Mouse (Mus musculus): Measurements from ENCODE around the gene Clec4e. TPM values are rescaled to one million over a fixed set of nuclear protein-coding genes. Genes with fewer than 3 reads are reported as not detected.
"Not testable (repeated sequence)": the region's sequence is repeated elsewhere in the genome, so short reads cannot be mapped to it uniquely, and the experiment has no call there.

Gene Clec4e
- 0.92 and 1.2 TPM in 2 replicates for polyA plus RNA-seq (2015; fragmentation: Nextera tagmentation; extraction: Ambion mirVana)

- no peak for ATAC-seq
- H3K4me2 ChIP-seq (ENCODE audit: low read depth, low read length): peak within 1 kb of the TSS; percentile 33
- 50% methylated on average over 4 of the region's 4 CpGs for WGBS (ENCODE audit: insufficient replicate concordance)
- H3K4me1 ChIP-seq (ENCODE audit: insufficient read depth): peaks cover 5% of the 10 kb centered on the region
- no peak within 1 kb of the TSS for H3K4me3 ChIP-seq (ENCODE audit: low read depth, low read length)
- H3K9ac ChIP-seq (replicated peaks): no peak within 1 kb of the TSS
- TF ChIP-seq EP300 (IDR thresholded peaks at IDR 0.05; ENCODE audit: low read depth) (0 out of 2 replicates have a peak, but pooled peaks have one; percentile 8), CTCF (IDR thresholded peaks at IDR 0.05; ENCODE audit: low read depth) (no peak)
- H3K36me3 ChIP-seq (replicated peaks; ENCODE audit: insufficient read depth, low read length): no peaks in the 10 kb centered on the region
- no peak for DNase-seq
- H3K27me3 ChIP-seq (ENCODE audit: insufficient read depth, low read length): no peaks in the 10 kb centered on the region
- peak within 1 kb of the TSS; percentile 52 for H3K27ac ChIP-seq (ENCODE audit: low read depth)
- H3K9me3 ChIP-seq (ENCODE audit: low read length): no peaks in the 10 kb centered on the region
These were observed at the start of gene Clec4e for GRCm38 (mm10) chr6:123289753-123290152. Clec4e (minus strand) TSS chr6:123289870.

- TF ChIP-seq CTCF (IDR thresholded peaks at IDR 0.05; ENCODE audit: low read depth) (no peak), EP300 (IDR thresholded peaks at IDR 0.05; ENCODE audit: low read depth) (no peak)
- no peak for ATAC-seq
- no peaks in the 10 kb centered on the region for H3K36me3 ChIP-seq (replicated peaks; ENCODE audit: insufficient read depth, low read length)
- H3K4me2 ChIP-seq (ENCODE audit: low read depth, low read length): no peak overlapping the region
- no peak overlapping the region for H3K27ac ChIP-seq (ENCODE audit: low read depth)
- no peaks in the 10 kb centered on the region for H3K9me3 ChIP-seq (ENCODE audit: low read length)
- DNase-seq: no peak
- WGBS (ENCODE audit: insufficient replicate concordance): 40% methylated on average over 2 of the region's 2 CpGs
- no peaks in the 10 kb centered on the region for H3K27me3 ChIP-seq (ENCODE audit: insufficient read depth, low read length)
- no peak overlapping the region for H3K4me3 ChIP-seq (ENCODE audit: low read depth, low read length)
- no peaks in the 10 kb centered on the region for H3K4me1 ChIP-seq (ENCODE audit: insufficient read depth)
- no peak overlapping the region for H3K9ac ChIP-seq (replicated peaks)
These were observed 42.8 kb upstream of the Clec4e start for GRCm38 (mm10) chr6:123332503-123332902.

DNA sequence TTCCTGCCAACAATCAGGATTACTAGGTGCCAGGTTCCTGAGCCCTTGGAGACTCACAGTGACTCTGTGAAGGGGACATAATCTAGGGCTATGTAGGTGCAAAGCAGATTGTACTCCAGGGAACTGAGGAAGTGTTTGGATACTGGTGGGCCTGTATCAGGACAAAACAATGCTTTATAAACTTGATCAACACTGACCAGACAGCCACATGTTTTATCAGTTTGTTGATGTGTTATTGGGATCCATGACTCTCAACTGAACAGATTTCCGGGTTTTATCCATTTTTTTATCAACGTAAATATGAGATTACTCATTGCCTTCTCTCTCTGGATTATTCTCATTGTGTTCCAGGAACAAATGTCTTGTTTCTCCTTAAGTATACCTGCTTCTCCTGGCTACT, 18.4 kb upstream of the Clec4e start, which contains the start of gene Vmn2r19:
Gene Vmn2r19 (plus strand): TSS at position 301 of the 400 bp plus-strand sequence.
- no peaks in the 10 kb centered on the region for H3K4me1 ChIP-seq (ENCODE audit: insufficient read depth)
- ATAC-seq (no peak), DNase-seq (no peak)
- H3K9me3 ChIP-seq (ENCODE audit: low read length): no peaks in the 10 kb centered on the region
- H3K27me3 ChIP-seq (ENCODE audit: insufficient read depth, low read length): no peaks in the 10 kb centered on the region
- WGBS (ENCODE audit: insufficient replicate concordance): 82% methylated on average over 2 of the region's 2 CpGs
- H3K4me2 ChIP-seq (ENCODE audit: low read depth, low read length): no peak within 1 kb of the TSS
- no peak within 1 kb of the TSS for H3K27ac ChIP-seq (ENCODE audit: low read depth)
- no peak for TF ChIP-seq EP300 (IDR thresholded peaks at IDR 0.05; ENCODE audit: low read depth)
- no peak for TF ChIP-seq CTCF (IDR thresholded peaks at IDR 0.05; ENCODE audit: low read depth)
- H3K4me3 ChIP-seq (ENCODE audit: low read depth, low read length): no peak within 1 kb of the TSS
- H3K36me3 ChIP-seq (replicated peaks; ENCODE audit: insufficient read depth, low read length): no peaks in the 10 kb centered on the region
- H3K9ac ChIP-seq (replicated peaks): no peak within 1 kb of the TSS

- H3K4me1 ChIP-seq (ENCODE audit: insufficient read depth); H3K4me3 ChIP-seq (ENCODE audit: low read depth, low read length); H3K4me2 ChIP-seq (ENCODE audit: low read depth, low read length); H3K9ac ChIP-seq (replicated peaks); DNase-seq; H3K27me3 ChIP-seq (ENCODE audit: insufficient read depth, low read length); H3K36me3 ChIP-seq (replicated peaks; ENCODE audit: insufficient read depth, low read length); H3K9me3 ChIP-seq (ENCODE audit: low read length); ATAC-seq; H3K27ac ChIP-seq (ENCODE audit: low read depth): not testable (repeated sequence)
- 45% methylated on average over 7 of the region's 7 CpGs for WGBS (ENCODE audit: insufficient replicate concordance)
These were observed 16.6 kb upstream of the Clec4e start for GRCm38 (mm10) chr6:123306315-123306714.

- peaks cover 6% of the 10 kb centered on the region for H3K4me1 ChIP-seq (ENCODE audit: insufficient read depth)
- H3K4me3 ChIP-seq (ENCODE audit: low read depth, low read length): no peak overlapping the region
- 0 out of 2 replicates have a peak overlapping the region, but pooled peaks have one; percentile 18 for H3K4me2 ChIP-seq (ENCODE audit: low read depth, low read length)
- H3K27me3 ChIP-seq (ENCODE audit: insufficient read depth, low read length): no peaks in the 10 kb centered on the region
- ATAC-seq: no peak
- no peaks in the 10 kb centered on the region for H3K36me3 ChIP-seq (replicated peaks; ENCODE audit: insufficient read depth, low read length)
- H3K27ac ChIP-seq (ENCODE audit: low read depth): no peak overlapping the region
- no peak for TF ChIP-seq CTCF (IDR thresholded peaks at IDR 0.05; ENCODE audit: low read depth)
- no peak for TF ChIP-seq EP300 (IDR thresholded peaks at IDR 0.05; ENCODE audit: low read depth)
- H3K9me3 ChIP-seq (ENCODE audit: low read length): no peaks in the 10 kb centered on the region
- WGBS (ENCODE audit: insufficient replicate concordance): 46% methylated on average over 1 of the region's 1 CpGs
- DNase-seq: no peak
- no peak overlapping the region for H3K9ac ChIP-seq (replicated peaks)
These were observed 7.0 kb upstream of the Clec4e start for GRCm38 (mm10) chr6:123296687-123297086.

- ATAC-seq; H3K27me3 ChIP-seq (ENCODE audit: insufficient read depth, low read length); H3K9ac ChIP-seq (replicated peaks); DNase-seq; H3K4me3 ChIP-seq (ENCODE audit: low read depth, low read length); H3K9me3 ChIP-seq (ENCODE audit: low read length); H3K36me3 ChIP-seq (replicated peaks; ENCODE audit: insufficient read depth, low read length): not testable (repeated sequence)
- Histone ChIP-seq H3K4me2 (ENCODE audit: low read depth, low read length) (peak overlapping the region; percentile 19; the same call in 1 of the 2 replicates), H3K4me1 (ENCODE audit: insufficient read depth) (peaks cover 10% of the 10 kb centered on the region), H3K27ac (ENCODE audit: low read depth) (peak overlapping the region; percentile 81)
- 62% methylated on average over 11 of the region's 11 CpGs for WGBS (ENCODE audit: insufficient replicate concordance)
These were observed 3.8 kb upstream of the Clec4e start for GRCm38 (mm10) chr6:123293509-123293908.
